Mouse (Mus musculus) thymus, postnatal 36 days (tissue): ENCODE results near the gene Atmin.

Experiments
- DNase-seq, 2 experiments: peaks; one replicate each; pipeline ENCODE4 v3.0.0; 2022; ENCODE audit warnings: mixed read lengths in 2 of 2

Atmin gene

GRCm38 (mm10) chr8:116943161-116943554 lies at the start of gene Atmin:
Gene Atmin (plus strand): TSS chr8:116943393.
- peak; percentile 83 for DNase-seq

DNA sequence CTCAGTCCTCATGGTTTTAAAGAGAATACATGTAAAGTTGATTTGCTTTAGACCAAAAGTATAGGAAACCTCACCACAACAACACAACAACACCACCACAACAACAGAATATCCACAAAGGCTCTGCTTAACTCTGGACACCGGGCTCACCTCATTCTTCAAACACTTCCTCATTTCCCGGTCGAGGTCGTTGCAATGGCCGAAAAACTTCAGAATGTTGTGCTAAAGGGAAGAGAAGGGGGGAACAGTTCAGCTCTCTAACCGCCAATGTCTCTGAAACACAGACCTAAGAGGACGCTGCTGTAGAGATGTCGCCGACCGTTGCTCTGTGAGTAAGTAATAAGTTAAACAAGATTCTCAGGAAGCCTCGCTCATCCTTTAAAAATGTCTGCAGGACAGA lies 49.3 kb upstream of the Atmin start:
- DNase-seq: no peak

DNA sequence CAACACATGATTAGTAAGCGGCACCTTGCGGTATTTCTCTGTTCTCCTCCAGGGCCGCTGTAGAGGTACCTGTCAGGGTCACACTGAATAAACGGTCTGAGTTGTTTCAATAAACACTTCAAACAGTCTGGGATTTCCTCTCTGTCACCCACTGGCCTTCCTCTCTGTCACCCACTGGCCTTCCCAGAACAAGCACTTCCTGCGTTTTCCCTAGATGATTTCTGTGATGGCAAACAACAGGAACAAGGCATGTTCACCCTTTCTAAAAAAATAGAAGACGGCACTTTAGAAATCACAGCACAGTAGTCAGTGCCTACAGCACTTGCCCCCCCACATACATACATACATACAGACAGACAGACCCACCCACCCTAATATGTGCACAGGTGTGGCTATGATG lies 47.7 kb upstream of the Atmin start:
- DNase-seq: no peak

DNA sequence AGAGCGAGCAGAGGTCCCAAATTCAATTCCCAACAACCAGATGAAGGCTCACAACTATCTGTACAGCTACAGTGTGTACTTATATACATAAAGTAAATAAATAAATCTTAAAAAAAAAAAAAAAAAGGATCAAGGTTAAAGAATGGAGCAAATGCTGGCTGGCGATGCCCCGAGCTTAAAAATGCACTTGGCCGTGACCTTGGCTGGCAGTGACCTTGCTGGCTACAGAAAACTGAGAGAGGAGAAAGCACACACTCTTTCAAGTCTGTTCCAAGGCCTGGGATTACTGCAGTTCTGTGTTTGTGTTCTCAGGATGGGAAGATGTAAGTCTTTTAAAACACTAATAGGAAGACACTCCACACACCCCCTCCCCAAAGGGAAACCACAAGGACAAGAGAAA lies 38.5 kb upstream of the Atmin start:
- no peak for DNase-seq

DNA sequence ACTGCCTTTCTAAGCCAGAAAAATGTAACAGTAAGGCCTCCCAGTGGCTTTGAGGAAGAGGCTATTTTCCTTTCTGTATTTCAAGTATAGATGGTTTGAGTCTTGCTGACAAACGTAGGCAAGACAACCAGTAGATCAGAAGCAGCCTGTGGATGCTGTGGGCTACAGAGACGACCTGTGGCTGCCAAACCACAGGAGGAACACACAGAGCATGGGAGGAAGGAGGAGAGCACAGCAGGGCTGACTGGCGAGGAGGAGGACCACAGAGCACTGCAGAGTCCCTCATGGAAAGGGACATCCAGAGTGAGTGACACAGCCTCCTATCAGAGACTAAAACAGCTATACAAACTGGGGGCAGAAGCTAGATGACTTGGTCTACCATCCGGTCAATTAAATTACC lies 37.9 kb upstream of the Atmin start:
- peak; percentile 30 to 32 for DNase-seq

- no peak for DNase-seq
Observed at GRCm38 (mm10) chr8:116905836-116906235, 37.4 kb upstream of the Atmin start.

DNA sequence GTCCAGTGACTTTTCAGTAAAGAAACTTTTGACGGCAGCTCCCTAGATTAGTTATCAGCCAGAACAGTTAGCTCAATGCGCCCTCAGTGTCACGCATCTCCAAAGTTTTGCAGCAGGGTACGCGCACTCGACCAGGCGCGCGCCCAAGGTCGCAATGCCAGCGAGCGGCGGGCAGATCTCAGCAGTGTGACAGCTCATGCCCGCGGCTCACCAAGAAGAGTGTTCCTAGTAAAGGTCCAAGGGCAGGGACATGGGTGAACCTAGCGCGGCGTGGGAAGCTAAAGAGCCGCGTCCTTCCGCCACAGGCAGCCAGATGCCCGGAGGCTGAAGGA lies 22.2 kb upstream of the Atmin start:
- no peak for DNase-seq

- DNase-seq: peak; percentile 89 to 90
Observed at GRCm38 (mm10) chr8:116921337-116922059, 21.7 kb upstream of the Atmin start, which contains the start of the genes Cmc2 and Cenpn. Gene Cmc2 (minus strand): TSS chr8:116921455. Gene Cenpn (plus strand): TSS chr8:116921730.

DNA sequence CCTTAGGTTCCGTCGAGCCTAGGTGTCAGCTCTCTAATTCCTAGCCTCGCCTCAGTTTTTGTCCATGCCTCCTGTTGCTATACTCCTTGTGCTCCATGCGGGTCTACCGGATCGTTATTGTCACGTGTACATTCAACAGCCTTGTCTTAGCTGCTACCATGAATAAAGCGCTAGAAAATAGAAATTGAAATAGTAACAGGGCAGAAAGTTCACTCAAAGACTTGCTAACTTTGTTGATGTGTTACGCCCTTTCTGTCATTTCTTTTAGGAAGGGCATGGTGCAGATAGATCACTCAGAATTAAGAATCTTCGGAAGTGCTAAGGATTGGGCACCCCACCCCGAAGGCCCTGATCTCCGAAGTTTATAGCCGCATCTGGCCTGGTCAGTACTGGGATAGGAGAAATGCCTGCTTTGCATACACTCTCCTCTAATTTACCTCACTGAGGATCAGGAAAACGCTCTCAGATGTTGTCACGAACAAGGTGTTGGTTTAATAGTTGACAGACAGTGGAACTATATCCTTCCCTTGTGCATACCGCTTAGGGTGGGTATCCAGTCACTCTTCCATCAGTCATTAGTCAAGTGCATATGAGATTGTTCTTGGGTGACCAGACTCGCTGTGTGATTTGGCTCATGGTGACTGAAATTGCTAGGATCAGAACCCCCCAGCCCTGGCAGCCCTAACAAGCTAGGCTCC lies 21.0 kb upstream of the Atmin start:
- DNase-seq: no peak

DNA sequence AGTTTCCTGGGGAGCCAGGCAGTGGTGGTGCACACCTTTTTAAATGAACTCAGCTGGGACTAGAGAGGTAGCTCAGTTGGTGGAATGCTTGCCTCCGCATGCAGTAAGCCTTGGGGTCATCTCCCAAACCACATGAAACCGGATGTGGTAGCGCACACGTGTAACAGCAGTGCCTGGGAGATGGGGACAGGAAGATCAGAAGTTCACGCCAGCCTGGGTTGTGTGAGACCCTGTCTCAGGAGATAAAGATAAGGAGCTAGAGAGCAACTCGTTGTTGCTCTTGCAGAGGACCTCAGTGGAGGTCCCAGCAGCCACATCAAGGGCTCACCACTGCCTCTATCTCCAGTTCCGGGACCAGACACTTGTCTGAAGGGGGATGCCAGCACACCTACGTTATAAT lies 19.7 kb upstream of the Atmin start:
- peak; percentile 53 to 69 for DNase-seq

- DNase-seq: peak; percentile 64 to 71
Observed at GRCm38 (mm10) chr8:116927880-116928279, 15.3 kb upstream of the Atmin start.

- DNase-seq: no peak
Observed at GRCm38 (mm10) chr8:116928588-116928987, 14.6 kb upstream of the Atmin start.

- DNase-seq: no peak
Observed at GRCm38 (mm10) chr8:116934976-116935375, 8.2 kb upstream of the Atmin start.

- no peak for DNase-seq
Observed at GRCm38 (mm10) chr8:116935506-116935905, 7.7 kb upstream of the Atmin start.

DNA sequence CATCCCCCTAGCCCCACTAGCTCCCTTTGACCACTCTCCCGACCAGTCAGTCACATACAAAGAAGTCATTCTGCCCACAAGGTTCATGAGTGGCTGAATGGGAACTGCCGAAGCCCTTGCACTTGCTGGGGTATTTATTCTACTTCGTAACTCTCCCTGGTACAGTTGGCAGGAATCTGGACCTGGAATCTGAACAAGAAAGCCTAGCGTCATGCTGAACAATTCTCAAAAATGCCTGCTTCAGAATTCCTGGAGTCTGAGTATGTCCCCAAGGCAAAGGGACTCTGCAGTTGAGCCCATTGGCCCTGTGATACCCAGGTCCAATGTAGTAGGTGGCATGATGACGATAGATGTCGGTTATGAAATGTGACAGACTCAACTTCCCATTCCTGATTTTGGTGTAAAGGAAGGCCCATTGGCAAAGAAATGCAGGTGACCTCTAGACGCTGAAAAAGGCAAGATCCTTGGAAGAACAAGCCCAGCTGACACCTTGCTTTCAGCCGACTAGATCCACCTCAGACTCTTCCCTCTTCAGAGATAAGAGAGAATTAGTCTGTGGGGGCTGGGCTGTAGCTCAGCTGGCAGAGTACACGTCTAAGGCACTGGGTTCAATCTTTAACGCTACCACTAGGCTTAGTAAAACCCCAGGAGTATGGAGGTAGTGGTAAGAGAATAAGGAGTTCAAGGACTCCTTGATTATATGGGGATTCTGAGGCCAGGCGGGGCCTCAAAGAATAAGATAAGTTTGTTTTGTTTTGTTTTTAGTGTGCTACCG lies 722 bp upstream of the Atmin start:
- DNase-seq: no peak

- DNase-seq: peak; percentile 40 to 51
Observed at GRCm38 (mm10) chr8:116943555-116944384, 577 bp downstream of the Atmin start.

DNA sequence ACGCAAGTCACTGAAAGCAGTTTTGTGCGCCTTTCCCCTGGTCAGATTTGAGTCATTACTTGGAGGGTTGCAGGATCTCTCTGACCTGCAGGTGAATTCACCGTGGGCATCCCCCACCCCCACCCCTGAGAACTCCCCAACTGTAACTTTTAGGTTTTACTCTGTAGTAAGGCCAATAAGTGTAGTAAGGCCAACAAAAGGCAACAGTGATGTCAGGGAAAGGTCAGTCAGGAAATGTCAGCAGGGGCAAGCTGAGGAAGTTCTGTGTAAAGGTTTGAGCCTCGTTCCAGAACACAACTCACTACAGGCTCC lies 1.1 kb downstream of the Atmin start:
- no peak for DNase-seq

DNA sequence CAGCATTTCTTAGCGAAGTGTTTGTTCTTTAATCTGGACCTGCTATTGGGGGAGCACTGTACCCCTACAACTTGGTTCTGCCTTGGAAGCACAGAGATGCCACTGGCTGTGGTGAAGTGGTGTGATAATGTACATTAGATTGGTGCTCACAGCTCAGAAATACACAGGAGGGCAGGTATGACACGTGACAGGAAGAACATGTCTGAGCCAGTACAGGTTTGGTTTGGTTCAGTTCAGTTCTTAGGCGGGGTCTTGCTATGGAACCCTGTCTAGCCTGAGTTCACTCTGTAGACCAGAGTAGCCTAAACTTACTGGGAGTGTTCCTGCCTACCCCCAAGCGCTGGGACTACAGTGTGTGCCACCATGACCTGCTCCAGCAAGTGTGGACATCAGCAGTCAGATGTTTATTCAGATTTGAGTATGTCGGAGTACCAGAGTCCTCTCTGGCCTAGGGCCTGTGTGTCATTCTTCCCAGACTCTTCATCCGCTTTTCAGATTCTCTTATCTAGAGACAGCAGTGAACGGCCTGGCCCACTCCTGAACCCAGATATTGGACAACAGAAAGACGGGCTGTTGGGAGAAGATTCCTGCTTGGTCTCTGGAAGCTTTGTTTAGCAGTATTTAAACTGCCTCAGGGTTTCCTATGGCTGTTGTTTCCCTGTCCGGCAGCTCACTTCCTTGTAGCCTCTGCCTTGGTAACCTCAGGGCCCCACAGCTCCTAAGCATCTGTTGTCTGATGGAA lies 2.1 kb downstream of the Atmin start:
- no peak for DNase-seq

GRCm38 (mm10) chr8:116946268-116946838 lies 3.2 kb downstream of the Atmin start:
- DNase-seq: peak; percentile 13 to 16

- DNase-seq: no peak
Observed at GRCm38 (mm10) chr8:116946851-116947250, 3.7 kb downstream of the Atmin start.

- DNase-seq: no peak
Observed at GRCm38 (mm10) chr8:116947589-116947988, 4.4 kb downstream of the Atmin start.

DNA sequence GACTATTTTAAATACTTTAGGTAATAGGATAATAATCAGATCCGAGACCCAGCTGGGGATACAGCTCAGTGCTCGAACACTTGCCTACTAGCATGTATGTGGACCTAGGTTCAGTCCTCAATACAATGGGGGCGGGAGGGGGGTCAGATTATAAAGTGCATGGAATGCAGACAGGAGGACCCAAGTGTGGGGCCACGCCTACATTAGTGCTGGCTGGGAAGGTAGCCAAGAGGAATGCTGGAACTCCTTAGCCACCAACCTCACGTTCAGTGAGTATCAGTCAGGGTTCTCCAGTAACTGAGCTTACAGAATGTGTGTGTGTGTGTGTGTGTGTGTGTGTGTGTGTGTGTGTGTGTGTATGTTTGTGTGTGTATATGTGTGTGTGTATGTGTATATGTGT lies 8.2 kb downstream of the Atmin start:
- no peak for DNase-seq
